Mouse (Mus musculus) MEL (cell line): ENCODE results near the gene Aptx. TPM values are rescaled to one million over a fixed set of nuclear protein-coding genes. Genes with fewer than 3 reads are reported as not detected.

Experiments used
- DNase-seq: peaks from one replicate; pipeline ENCODE4 v3.0.0; 2011; ENCODE audit warnings: low read depth, low spot score
- H3K27ac ChIP-seq: 2 replicates; pipeline ENCODE4 v1.5.1; 2012; ENCODE audit warnings: low read depth, mild to moderate bottlenecking, control low read depth, low read length, moderate library complexity; ENCODE audit not compliant: control insufficient read depth
- H3K27me3 ChIP-seq, 2 experiments: fragments of 150-350 bp in 1 of 2; sonication (generic) in 1 of 2; 2 replicates each; pipeline ENCODE4 v1.6.1; 2012; ENCODE audit warnings: low read length in 2 of 2, mild to moderate bottlenecking in 2 of 2, improper control_type of control experiment in 1 of 2, moderate library complexity in 1 of 2; ENCODE audit not compliant: insufficient read depth in 2 of 2, control insufficient read depth in 1 of 2
- H3K36me3 ChIP-seq, 2 experiments: 2 replicates each; pipeline ENCODE4 v1.6.1; 2012 to 2014; ENCODE audit warnings: low read length in 2 of 2, improper control_type of control experiment in 1 of 2, inconsistent platforms in 1 of 2, mild to moderate bottlenecking in 1 of 2; ENCODE audit not compliant: insufficient read depth in 2 of 2, control insufficient read depth in 1 of 2
- H3K4me1 ChIP-seq, 2 experiments: fragments of 150-350 bp in 1 of 2; sonication (generic) in 1 of 2; 2 replicates each; pipeline ENCODE4 v1.6.1; 2012; ENCODE audit warnings: low read length in 2 of 2, improper control_type of control experiment in 1 of 2, mild to moderate bottlenecking in 1 of 2; ENCODE audit not compliant: insufficient read depth in 2 of 2, control insufficient read depth in 1 of 2
- H3K4me3 ChIP-seq, 2 experiments: fragments of 150-350 bp in 1 of 2; sonication (generic) in 1 of 2; 2 replicates each; pipeline ENCODE4 v1.5.1; 2012; ENCODE audit warnings: low read depth in 2 of 2, low read length in 2 of 2, mild to moderate bottlenecking in 2 of 2, moderate library complexity in 2 of 2, control low read depth in 1 of 2, improper control_type of control experiment in 1 of 2; ENCODE audit not compliant: control insufficient read depth in 1 of 2, insufficient read depth in 1 of 2
- H3K79me2 ChIP-seq: 2 replicates; pipeline ENCODE4 v1.6.1; 2012; ENCODE audit warnings: mild to moderate bottlenecking, low read length, moderate library complexity; ENCODE audit not compliant: control insufficient read depth, poor library complexity, insufficient read depth
- H3K9ac ChIP-seq: 2 replicates; pipeline ENCODE4 v1.6.1; 2012; ENCODE audit warnings: low read depth, mild to moderate bottlenecking, control low read depth, low read length, moderate library complexity; ENCODE audit not compliant: control insufficient read depth, poor library complexity, severe bottlenecking
- H3K9me3 ChIP-seq: fragments of 150-350 bp; sonication (generic); replicated peaks from 2 replicates; pipeline ENCODE4 v1.6.1; 2012; ENCODE audit warnings: mild to moderate bottlenecking, low read length, improper control_type of control experiment, moderate library complexity; ENCODE audit not compliant: insufficient read depth
- BHLHE40 ChIP-seq: IDR thresholded peaks from 2 replicates; pipeline ENCODE4 v1.6.1; 2012; ENCODE audit warnings: low read depth, mild to moderate bottlenecking, inconsistent platforms, low read length, improper control_type of control experiment, borderline replicate concordance
- CHD1 ChIP-seq: IDR thresholded peaks from 2 replicates; pipeline ENCODE4 v1.6.1; 2012; ENCODE audit warnings: low read depth, mild to moderate bottlenecking, inconsistent platforms, low read length, improper control_type of control experiment
- CHD2 ChIP-seq: IDR thresholded peaks from 2 replicates; pipeline ENCODE4 v1.6.1; 2011; ENCODE audit warnings: low read length, improper control_type of control experiment
- CTCF ChIP-seq, 3 experiments: IDR thresholded peaks in 2 of 3; conservative IDR thresholded peaks in 1 of 3; 2 replicates each; pipeline ENCODE4 v1.5.1; 2011 to 2012; ENCODE audit warnings: low read length in 3 of 3, low read depth in 2 of 3, mild to moderate bottlenecking in 2 of 3, improper control_type of control experiment in 1 of 3, inconsistent platforms in 1 of 3, mixed read lengths in 1 of 3, moderate library complexity in 1 of 3; ENCODE audit not compliant: control insufficient read depth in 1 of 3, insufficient read depth in 1 of 3, poor library complexity in 1 of 3, severe bottlenecking in 1 of 3
- ELF1 ChIP-seq: IDR thresholded peaks from 2 replicates; pipeline ENCODE4 v1.6.1; 2014; ENCODE audit warnings: low read depth, mild to moderate bottlenecking, inconsistent platforms, low read length, improper control_type of control experiment, moderate library complexity
- EP300 ChIP-seq, 2 experiments: IDR thresholded peaks; 2 replicates each; pipeline ENCODE4 v1.6.1; 2011; ENCODE audit warnings: improper control_type of control experiment in 2 of 2, low read length in 2 of 2, low read depth in 1 of 2, mild to moderate bottlenecking in 1 of 2
- ETS1 ChIP-seq: IDR thresholded peaks from 2 replicates; pipeline ENCODE4 v1.6.1; 2012; ENCODE audit warnings: low read depth, mild to moderate bottlenecking, inconsistent platforms, low read length, improper control_type of control experiment, moderate library complexity
- HCFC1 ChIP-seq: IDR thresholded peaks from 2 replicates; pipeline ENCODE4 v1.6.1; 2012; ENCODE audit warnings: low read depth, mild to moderate bottlenecking, inconsistent platforms, low read length, improper control_type of control experiment, moderate library complexity
- JUND ChIP-seq: IDR thresholded peaks from 2 replicates; pipeline ENCODE4 v1.6.1; 2011; ENCODE audit warnings: low read depth, mild to moderate bottlenecking, improper control_type of control experiment, low read length
- KAT2A ChIP-seq: conservative IDR thresholded peaks from 2 replicates; pipeline ENCODE4 v1.6.1; 2012; ENCODE audit warnings: low read depth, low read length, improper control_type of control experiment, inconsistent platforms
- MAFK ChIP-seq: IDR thresholded peaks from 2 replicates; pipeline ENCODE4 v1.6.1; 2011; ENCODE audit warnings: low read depth, mild to moderate bottlenecking, low read length, improper control_type of control experiment, borderline replicate concordance
- MAZ ChIP-seq: IDR thresholded peaks from 2 replicates; pipeline ENCODE4 v1.6.1; 2012; ENCODE audit warnings: low read depth, mild to moderate bottlenecking, inconsistent platforms, low read length, improper control_type of control experiment
- MEF2A ChIP-seq: IDR thresholded peaks from 2 replicates; pipeline ENCODE4 v1.6.1; 2014; ENCODE audit warnings: low read depth, mild to moderate bottlenecking, inconsistent platforms, low read length, improper control_type of control experiment; ENCODE audit not compliant: poor library complexity, insufficient replicate concordance, severe bottlenecking; ENCODE audit errors: extremely low read depth
- MYB ChIP-seq: IDR thresholded peaks from 2 replicates; pipeline ENCODE4 v1.6.1; 2011; ENCODE audit warnings: mild to moderate bottlenecking, low read depth, low read length, improper control_type of control experiment
- MYC ChIP-seq: IDR thresholded peaks from 2 replicates; pipeline ENCODE4 v1.6.1; 2011; ENCODE audit warnings: low read depth, mild to moderate bottlenecking, low read length, improper control_type of control experiment, moderate library complexity
- NELFE ChIP-seq: IDR thresholded peaks from 2 replicates; pipeline ENCODE4 v1.6.1; 2011; ENCODE audit warnings: low read depth, low read length, improper control_type of control experiment
- POLR2A ChIP-seq, 2 experiments: IDR thresholded peaks; 2 replicates each; pipeline ENCODE4 v1.6.1; 2011 to 2012; ENCODE audit warnings: low read length in 2 of 2, mild to moderate bottlenecking in 2 of 2, control low read depth in 1 of 2, improper control_type of control experiment in 1 of 2, low read depth in 1 of 2, moderate library complexity in 1 of 2; ENCODE audit not compliant: control insufficient read depth in 1 of 2, insufficient read depth in 1 of 2, poor library complexity in 1 of 2
- POLR2AphosphoS2 ChIP-seq: IDR thresholded peaks from 2 replicates; pipeline ENCODE4 v1.6.1; 2011; ENCODE audit warnings: low read length, improper control_type of control experiment
- RAD21 ChIP-seq: IDR thresholded peaks from 2 replicates; pipeline ENCODE4 v1.6.1; 2011; ENCODE audit warnings: mild to moderate bottlenecking, low read depth, low read length, improper control_type of control experiment
- RCOR1 ChIP-seq: IDR thresholded peaks from 2 replicates; pipeline ENCODE4 v1.6.1; 2012; ENCODE audit warnings: low read depth, mild to moderate bottlenecking, inconsistent platforms, low read length, improper control_type of control experiment
- SMC3 ChIP-seq: IDR thresholded peaks from 2 replicates; pipeline ENCODE4 v1.6.1; 2011; ENCODE audit warnings: low read depth, low read length, improper control_type of control experiment
- TAL1 ChIP-seq: IDR thresholded peaks from 2 replicates; pipeline ENCODE4 v1.6.1; 2012; ENCODE audit warnings: mild to moderate bottlenecking, inconsistent platforms, low read length, moderate library complexity, mixed read lengths
- TCF12 ChIP-seq: IDR thresholded peaks from 2 replicates; pipeline ENCODE4 v1.6.1; 2014; ENCODE audit warnings: low read depth, mild to moderate bottlenecking, inconsistent platforms, low read length, improper control_type of control experiment, moderate library complexity
- UBTF ChIP-seq: IDR thresholded peaks from 2 replicates; pipeline ENCODE4 v1.6.1; 2012; ENCODE audit warnings: low read depth, mild to moderate bottlenecking, inconsistent platforms, low read length, improper control_type of control experiment, moderate library complexity, borderline replicate concordance; ENCODE audit not compliant: insufficient read depth
- USF1 ChIP-seq: IDR thresholded peaks from 2 replicates; pipeline ENCODE4 v1.6.1; 2014; ENCODE audit warnings: low read depth, mild to moderate bottlenecking, inconsistent platforms, low read length, improper control_type of control experiment, moderate library complexity
- USF2 ChIP-seq, 2 experiments: IDR thresholded peaks; 2 replicates each; pipeline ENCODE4 v1.6.1; 2011 to 2012; ENCODE audit warnings: improper control_type of control experiment in 2 of 2, low read length in 2 of 2, borderline replicate concordance in 1 of 2, inconsistent platforms in 1 of 2, low read depth in 1 of 2, mild to moderate bottlenecking in 1 of 2; ENCODE audit not compliant: insufficient read depth in 1 of 2
- ZC3H11A ChIP-seq: IDR thresholded peaks from 2 replicates; pipeline ENCODE4 v1.6.1; 2012; ENCODE audit warnings: low read depth, mild to moderate bottlenecking, inconsistent platforms, low read length, improper control_type of control experiment
- ZKSCAN1 ChIP-seq: IDR thresholded peaks from 2 replicates; pipeline ENCODE4 v1.6.1; 2012; ENCODE audit warnings: low read depth, mild to moderate bottlenecking, inconsistent platforms, low read length, improper control_type of control experiment, moderate library complexity
- ZNF384 ChIP-seq: IDR thresholded peaks from 2 replicates; pipeline ENCODE4 v1.6.1; 2012; ENCODE audit warnings: low read depth, mild to moderate bottlenecking, inconsistent platforms, low read length, improper control_type of control experiment
- polyA plus RNA-seq, 2 experiments: library from polyadenylated mRNA; stranded (reverse) in 1 of 2; unstranded in 1 of 2; fragments of >175 nt in 1 of 2; fragments of >200 nt in 1 of 2; gene quantifications; 2 replicates each; pipeline versions ENCODE4 v1.2.1 to v1.2.4; 2012; ENCODE audit warnings: low replicate concordance in 2 of 2, low read depth in 1 of 2; ENCODE audit not compliant: insufficient read length in 2 of 2, insufficient read depth in 1 of 2, missing spikeins in 1 of 2
- total RNA-seq: library from RNA; depleted of rRNA; stranded (reverse); fragments of 300-350 nt; gene quantifications from 2 replicates; pipeline ENCODE4 v1.2.3, GENCODE M21; 2012

Gene Aptx
- total and polyA plus RNA-seq, 3 experiments, result 18.8 to 19.8 TPM; not detected in 1

- Histone ChIP-seq H3K9me3 (no peaks in the 10 kb centered on the region), H3K9ac (no peak overlapping the region), H3K79me2 (no peaks in the 10 kb centered on the region), H3K4me1 (no peaks in the 10 kb centered on the region), H3K27ac (no peak overlapping the region), H3K36me3 (no peaks in the 10 kb centered on the region), H3K4me3 (no peak overlapping the region), H3K27me3 (no peaks in the 10 kb centered on the region)
- peak; percentile 84 for DNase-seq
- peak; percentile 43 for TF ChIP-seq RAD21
- TF ChIP-seq NELFE, result no peak
- TF ChIP-seq KAT2A, result no peak
- no peak for TF ChIP-seq ELF1
- no peak for TF ChIP-seq MAZ
- no peak for TF ChIP-seq MYC
- TF ChIP-seq SMC3, result peak; percentile 80
- peak; percentile 91 for TF ChIP-seq CTCF (IDR thresholded peaks at IDR 0.05 in 2 of 3, conservative IDR thresholded peaks at IDR 0.05 in 1 of 3; ENCODE audit: control insufficient read depth in 1 of 3, insufficient read depth in 1 of 3, low read depth in 2 of 3, low read length in 3 of 3, poor library complexity in 1 of 3, severe bottlenecking in 1 of 3)
- TF ChIP-seq TAL1, result no peak
- no peak for TF ChIP-seq TCF12
- no peak for TF ChIP-seq MYB
- TF ChIP-seq MEF2A, result no peak
- peak; percentile 87 for TF ChIP-seq ZNF384
- TF ChIP-seq POLR2A (IDR thresholded peaks at IDR 0.05; ENCODE audit: control insufficient read depth in 1 of 2, insufficient read depth in 1 of 2, low read depth in 1 of 2, low read length in 2 of 2, poor library complexity in 1 of 2), result no peak
- TF ChIP-seq POLR2AphosphoS2, result no peak; the same call in 1 of the 2 replicates
- TF ChIP-seq MAFK, result no peak
- TF ChIP-seq ZC3H11A, result peak; percentile 39; the same call in 1 of the 2 replicates
- TF ChIP-seq ETS1, result no peak
- no peak for TF ChIP-seq CHD2
- no peak for TF ChIP-seq UBTF
- TF ChIP-seq ZKSCAN1, result no peak
- no peak for TF ChIP-seq JUND
- TF ChIP-seq USF1, result no peak
- TF ChIP-seq CHD1, result no peak
- no peak for TF ChIP-seq USF2 (IDR thresholded peaks at IDR 0.05; ENCODE audit: borderline replicate concordance in 1 of 2, insufficient read depth in 1 of 2, low read depth in 1 of 2, low read length in 2 of 2)
- TF ChIP-seq EP300 (IDR thresholded peaks at IDR 0.05; ENCODE audit: low read depth in 1 of 2, low read length in 2 of 2), result no peak
- no peak for TF ChIP-seq BHLHE40
- TF ChIP-seq RCOR1, result no peak
- TF ChIP-seq HCFC1, result no peak
Measured at GRCm38 (mm10) chr4:40680250-40680860, 22.6 kb downstream of the Aptx start.
